Mouse (Mus musculus): Measurements from ENCODE around the gene Rnasel.

GRCm38 (mm10) chr1:153768465-153768864, 19.2 kb downstream of the Rnasel start:
- TF ChIP-seq CTCF (IDR thresholded peaks at IDR 0.05; ENCODE audit: low read depth, low read length) (no peak), POLR2A (IDR thresholded peaks at IDR 0.05; ENCODE audit: extremely low read depth, insufficient read depth, low read length) (no peak)
